Mouse (Mus musculus): ENCODE data around the gene Pck2. TPM values are rescaled to one million over a fixed set of nuclear protein-coding genes. Genes with fewer than 3 reads are reported as not detected.

Pck2 gene
- polyA plus RNA-seq, 1 experiment from 2014 or later: 16.2 TPM

- DNase-seq (no peak), ATAC-seq (ENCODE audit: low FRiP score, low TSS enrichment) (no peak)
- Histone ChIP-seq H3K36me3 (ENCODE audit: control insufficient read depth, insufficient read depth, low read length) (peaks cover 11% of the 10 kb centered on the region), H3K9me3 (ENCODE audit: control insufficient read depth, low read length) (no peaks in the 10 kb centered on the region), H3K4me3 (replicated peaks; ENCODE audit: low read depth, low read length) (no peak overlapping the region), H3K27me3 (ENCODE audit: control insufficient read depth, insufficient read depth, low read length) (no peaks in the 10 kb centered on the region), H3K9ac (replicated peaks; ENCODE audit: low read length) (no peak overlapping the region), H3K4me1 (ENCODE audit: control insufficient read depth, insufficient read depth, low read length) (peaks cover 13% of the 10 kb centered on the region), H3K27ac (replicated peaks; ENCODE audit: low read depth, low read length) (no peak overlapping the region), H3K4me2 (ENCODE audit: low read length) (no peak overlapping the region)
- 80% methylated on average over 13 of the region's 13 CpGs for WGBS
Observed at GRCm38 (mm10) chr14:55575711-55576110, 35.6 kb downstream of the Pck2 start.

GRCm38 (mm10) chr14:55576376-55576775 lies 36.3 kb downstream of the Pck2 start:
- no peak for DNase-seq
- no peak overlapping the region for H3K4me3 ChIP-seq (replicated peaks; ENCODE audit: low read depth, low read length)
- no peaks in the 10 kb centered on the region for H3K9me3 ChIP-seq (ENCODE audit: control insufficient read depth, low read length)
- no peak overlapping the region for H3K27ac ChIP-seq (replicated peaks; ENCODE audit: low read depth, low read length)
- no peak overlapping the region for H3K4me2 ChIP-seq (ENCODE audit: low read length)
- no peak overlapping the region for H3K9ac ChIP-seq (replicated peaks; ENCODE audit: low read length)
- H3K36me3 ChIP-seq (ENCODE audit: control insufficient read depth, insufficient read depth, low read length): peaks cover 17% of the 10 kb centered on the region
- WGBS: 79% methylated on average over 16 of the region's 16 CpGs
- ATAC-seq (ENCODE audit: low FRiP score, low TSS enrichment): no peak
- H3K4me1 ChIP-seq (ENCODE audit: control insufficient read depth, insufficient read depth, low read length): peaks cover 13% of the 10 kb centered on the region
- H3K27me3 ChIP-seq (ENCODE audit: control insufficient read depth, insufficient read depth, low read length): no peaks in the 10 kb centered on the region

- WGBS: under 1% methylated on average over 32 of the region's 32 CpGs
- H3K9ac ChIP-seq (replicated peaks; ENCODE audit: low read length): peak within 1 kb of the TSS; percentile 93
Observed at GRCm38 (mm10) chr14:55577871-55578667, 38.0 kb downstream of the Pck2 start, which contains the start of gene Psme1. TSS of gene Psme1 (plus strand) at chr14:55578123.

GRCm38 (mm10) chr14:55578668-55579269 lies 38.7 kb downstream of the Pck2 start:
- H3K4me1 ChIP-seq (ENCODE audit: control insufficient read depth, insufficient read depth, low read length): peaks cover 13% of the 10 kb centered on the region
- H3K4me2 ChIP-seq (ENCODE audit: low read length): peak overlapping the region; percentile 89
- no peak; the same call in none of the 2 replicates for ATAC-seq (ENCODE audit: low FRiP score, low TSS enrichment)
- peak; percentile 64 for DNase-seq
- peak overlapping the region; percentile 93 for H3K9ac ChIP-seq (replicated peaks; ENCODE audit: low read length)
- no peaks in the 10 kb centered on the region for H3K27me3 ChIP-seq (ENCODE audit: control insufficient read depth, insufficient read depth, low read length)
- 32% methylated on average over 6 of the region's 6 CpGs for WGBS
- H3K4me3 ChIP-seq (replicated peaks; ENCODE audit: low read depth, low read length): peak overlapping the region; percentile 65
- peaks cover 23% of the 10 kb centered on the region for H3K36me3 ChIP-seq (ENCODE audit: control insufficient read depth, insufficient read depth, low read length)
- no peaks in the 10 kb centered on the region; the same call in 1 of the 2 replicates for H3K9me3 ChIP-seq (ENCODE audit: control insufficient read depth, low read length)
- peak overlapping the region; percentile 78 for H3K27ac ChIP-seq (replicated peaks; ENCODE audit: low read depth, low read length)

More at GRCm38 (mm10) chr14:55577871-55578667, 38.0 kb downstream of the Pck2 start, which contains the start of gene Psme1:
- Histone ChIP-seq H3K4me2 (ENCODE audit: low read length) (peak within 1 kb of the TSS; percentile 89), H3K4me3 (replicated peaks; ENCODE audit: low read depth, low read length) (peak within 1 kb of the TSS; percentile 65), H3K9me3 (ENCODE audit: control insufficient read depth, low read length) (no peaks in the 10 kb centered on the region), H3K27ac (replicated peaks; ENCODE audit: low read depth, low read length) (peak within 1 kb of the TSS; percentile 78), H3K36me3 (ENCODE audit: control insufficient read depth, insufficient read depth, low read length) (peaks cover 23% of the 10 kb centered on the region), H3K4me1 (ENCODE audit: control insufficient read depth, insufficient read depth, low read length) (peaks cover 13% of the 10 kb centered on the region), H3K27me3 (ENCODE audit: control insufficient read depth, insufficient read depth, low read length) (no peaks in the 10 kb centered on the region)
- ATAC-seq (ENCODE audit: low FRiP score, low TSS enrichment) (peak; percentile 88), DNase-seq (peak; percentile 89)

GRCm38 (mm10) chr14:55579511-55580496 lies 39.7 kb downstream of the Pck2 start:
- Histone ChIP-seq H3K36me3 (ENCODE audit: control insufficient read depth, insufficient read depth, low read length) (peaks cover 23% of the 10 kb centered on the region), H3K9ac (replicated peaks; ENCODE audit: low read length) (no peak overlapping the region), H3K27me3 (ENCODE audit: control insufficient read depth, insufficient read depth, low read length) (no peaks in the 10 kb centered on the region), H3K4me3 (replicated peaks; ENCODE audit: low read depth, low read length) (no peak overlapping the region), H3K4me1 (ENCODE audit: control insufficient read depth, insufficient read depth, low read length) (peaks cover 13% of the 10 kb centered on the region), H3K27ac (replicated peaks; ENCODE audit: low read depth, low read length) (no peak overlapping the region), H3K9me3 (ENCODE audit: control insufficient read depth, low read length) (no peaks in the 10 kb centered on the region; the same call in 1 of the 2 replicates), H3K4me2 (ENCODE audit: low read length) (no peak overlapping the region)
- DNase-seq: no peak
- 84% methylated on average over 23 of the region's 23 CpGs for WGBS
- ATAC-seq (ENCODE audit: low FRiP score, low TSS enrichment): no peak

- Histone ChIP-seq H3K36me3 (ENCODE audit: control insufficient read depth, insufficient read depth, low read length) (peaks cover 23% of the 10 kb centered on the region), H3K4me2 (ENCODE audit: low read length) (no peak overlapping the region), H3K4me1 (ENCODE audit: control insufficient read depth, insufficient read depth, low read length) (peaks cover 13% of the 10 kb centered on the region), H3K27me3 (ENCODE audit: control insufficient read depth, insufficient read depth, low read length) (no peaks in the 10 kb centered on the region), H3K9me3 (ENCODE audit: control insufficient read depth, low read length) (no peaks in the 10 kb centered on the region; the same call in 1 of the 2 replicates), H3K27ac (replicated peaks; ENCODE audit: low read depth, low read length) (no peak overlapping the region), H3K9ac (replicated peaks; ENCODE audit: low read length) (no peak overlapping the region), H3K4me3 (replicated peaks; ENCODE audit: low read depth, low read length) (no peak overlapping the region)
- DNase-seq (no peak), ATAC-seq (ENCODE audit: low FRiP score, low TSS enrichment) (no peak)
- 97% methylated on average over 16 of the region's 16 CpGs for WGBS
Observed at GRCm38 (mm10) chr14:55580731-55581130, 40.7 kb downstream of the Pck2 start.

- Histone ChIP-seq H3K4me3 (replicated peaks; ENCODE audit: low read depth, low read length) (no peak overlapping the region), H3K36me3 (ENCODE audit: control insufficient read depth, insufficient read depth, low read length) (peaks cover 26% of the 10 kb centered on the region), H3K4me2 (ENCODE audit: low read length) (no peak overlapping the region), H3K27me3 (ENCODE audit: control insufficient read depth, insufficient read depth, low read length) (no peaks in the 10 kb centered on the region), H3K9me3 (ENCODE audit: control insufficient read depth, low read length) (no peaks in the 10 kb centered on the region; the same call in 1 of the 2 replicates), H3K4me1 (ENCODE audit: control insufficient read depth, insufficient read depth, low read length) (peaks cover 13% of the 10 kb centered on the region), H3K27ac (replicated peaks; ENCODE audit: low read depth, low read length) (no peak overlapping the region), H3K9ac (replicated peaks; ENCODE audit: low read length) (no peak overlapping the region; the same call in 1 of the 2 replicates)
- 70% methylated on average over 9 of the region's 9 CpGs for WGBS
- no peak for ATAC-seq (ENCODE audit: low FRiP score, low TSS enrichment)
- DNase-seq: no peak
Observed at GRCm38 (mm10) chr14:55581981-55582681, 42.1 kb downstream of the Pck2 start.

All from midbrain, embryonic 14.5 days (tissue).